Mouse (Mus musculus) erythroid progenitor cell, adult 5-6 weeks (primary cell): ENCODE data around the gene Nav3. TPM values are rescaled to one million over a fixed set of nuclear protein-coding genes. Genes with fewer than 3 reads are reported as not detected.

Experiments used
- ATAC-seq: replicated peaks from 2 replicates; pipeline ENCODE4 v1.8.0; 2016; ENCODE audit warnings: moderate number of reproducible peaks, mild to moderate bottlenecking, moderate TSS enrichment, inconsistent platforms; ENCODE audit not compliant: poor library complexity, low FRiP score, severe bottlenecking
- total RNA-seq, 2 experiments: library from RNA; stranded (forward) in 1 of 2; stranded (reverse) in 1 of 2; fragments of 150-400 nt in 1 of 2; fragments of 186-747, 209-891 nt in 1 of 2; gene quantifications; 2 replicates each; pipeline versions ENCODE4 v1.2.3 to v1.2.4; 2015 to 2017; ENCODE audit warnings: low replicate concordance in 2 of 2

The Nav3 gene
- total RNA-seq, 2 experiments from 2014 or later: not detected

GRCm38 (mm10) chr10:109875312-109875830 lies 580.6 kb downstream of the Nav3 start:
- ATAC-seq: no peak

GRCm38 (mm10) chr10:109874652-109875311 lies 581.2 kb downstream of the Nav3 start:
- no peak for ATAC-seq

- ATAC-seq: no peak
Observed at GRCm38 (mm10) chr10:109866063-109866462, 589.9 kb downstream of the Nav3 start.

- no peak for ATAC-seq
Observed at GRCm38 (mm10) chr10:109865391-109865790, 590.6 kb downstream of the Nav3 start.

GRCm38 (mm10) chr10:109864708-109865107 lies 591.3 kb downstream of the Nav3 start:
- ATAC-seq: no peak

GRCm38 (mm10) chr10:109861275-109861674 lies 594.7 kb downstream of the Nav3 start:
- ATAC-seq: no peak

GRCm38 (mm10) chr10:109858568-109858967 lies 597.4 kb downstream of the Nav3 start:
- no peak for ATAC-seq

GRCm38 (mm10) chr10:109852392-109852791 lies 603.6 kb downstream of the Nav3 start:
- ATAC-seq: no peak

- no peak for ATAC-seq
Observed at GRCm38 (mm10) chr10:109847631-109848030, 608.4 kb downstream of the Nav3 start.

- no peak for ATAC-seq
Observed at GRCm38 (mm10) chr10:109843661-109844060, 612.3 kb downstream of the Nav3 start.

- no peak for ATAC-seq
Observed at GRCm38 (mm10) chr10:109832768-109833291, 623.2 kb downstream of the Nav3 start.

- no peak for ATAC-seq
Observed at GRCm38 (mm10) chr10:109806782-109807493, 649.1 kb downstream of the Nav3 start.

- no peak for ATAC-seq
Observed at GRCm38 (mm10) chr10:109803441-109803840, 652.6 kb downstream of the Nav3 start.

GRCm38 (mm10) chr10:109802236-109802635 lies 653.8 kb downstream of the Nav3 start:
- no peak for ATAC-seq

GRCm38 (mm10) chr10:109799246-109799645 lies 656.8 kb downstream of the Nav3 start:
- no peak for ATAC-seq

GRCm38 (mm10) chr10:109796981-109797380 lies 659.0 kb downstream of the Nav3 start:
- ATAC-seq: no peak

- ATAC-seq: no peak
Observed at GRCm38 (mm10) chr10:109793491-109793890, 662.5 kb downstream of the Nav3 start.

GRCm38 (mm10) chr10:109788728-109789127 lies 667.3 kb downstream of the Nav3 start:
- no peak for ATAC-seq

GRCm38 (mm10) chr10:109779109-109779508 lies 676.9 kb downstream of the Nav3 start:
- ATAC-seq: no peak

- ATAC-seq: no peak
Observed at GRCm38 (mm10) chr10:109769092-109769491, 686.9 kb downstream of the Nav3 start.

- no peak for ATAC-seq
Observed at GRCm38 (mm10) chr10:109765650-109766049, 690.4 kb downstream of the Nav3 start.
